12 mouse cellular contexts compared by ENCODE assay signal in genomic region chr3:87540714-87541113, GRCm38 (mm10). TPM values are rescaled to one million over a fixed set of nuclear protein-coding genes. Genes with fewer than 3 reads are reported as not detected.
DNase-seq lines count a peak whose midpoint lies in the region; ATAC-seq and TF ChIP-seq lines count a peak whose summit lies in the region.
"Had no signal": no experiment of that assay in that cellular context is flagged by ENCODE, and none has a peak within 500 bp of the region (broad histone marks: within the 10 kb centered on the region; RNA-seq: fewer than 3 reads in every experiment).

No protein-coding gene starts in this region.

- no peak overlapping the region for H3K4me2 ChIP-seq in forebrain, postnatal 0 days (ENCODE audit: low read depth)
- no peak overlapping the region for H3K4me2 ChIP-seq in limb, embryonic 14.5 days (replicated peaks; ENCODE audit: low read depth, low read length, severe bottlenecking)
- no peak overlapping the region; the same call in 1 of the 2 replicates for H3K4me2 ChIP-seq in liver, postnatal 0 days (ENCODE audit: low read depth, low read length)

- H3K4me1 ChIP-seq in forebrain, embryonic 10.5 days: peaks cover 42% of the 10 kb centered on the region
- no peaks in the 10 kb centered on the region for H3K4me1 ChIP-seq in forebrain, postnatal 0 days (ENCODE audit: insufficient read depth)
- H3K4me1 ChIP-seq in limb, embryonic 14.5 days (ENCODE audit: control insufficient read depth, insufficient read depth, low read length): no peaks in the 10 kb centered on the region
- peaks cover 21% of the 10 kb centered on the region for H3K4me1 ChIP-seq in limb, embryonic 10.5 days
- H3K4me1 ChIP-seq in liver, postnatal 0 days (ENCODE audit: insufficient read depth): peaks cover 35% of the 10 kb centered on the region

- no peak for ATAC-seq in forebrain, postnatal 0 days
- ATAC-seq in limb, embryonic 14.5 days (ENCODE audit: low FRiP score, low read depth): peak; percentile 62; the same call in 1 of the 2 replicates
- peak; percentile 62 for ATAC-seq in liver, postnatal 0 days

- TF ChIP-seq CTCF in forebrain, postnatal 0 days (IDR thresholded peaks at IDR 0.05; ENCODE audit: low read depth): no peak
- TF ChIP-seq CTCF in liver, postnatal 0 days (IDR thresholded peaks at IDR 0.05; ENCODE audit: low read depth): no peak

- H3K9ac ChIP-seq in forebrain, postnatal 0 days: no peak overlapping the region
- H3K9ac ChIP-seq in limb, embryonic 14.5 days (ENCODE audit: low read depth, low read length, severe bottlenecking): no peak overlapping the region
- H3K9ac ChIP-seq in liver, postnatal 0 days (replicated peaks): no peak overlapping the region; the same call in 1 of the 2 replicates

- DNase-seq in forebrain, embryonic 10.5 days (ENCODE audit: extremely low spot score, low spot score): no peak
- DNase-seq in forebrain, postnatal 0 days: no peak
- DNase-seq in limb, embryonic 14.5 days (ENCODE audit: low spot score): no peak
- DNase-seq in limb, embryonic 10.5 days (ENCODE audit: low spot score): no peak
- DNase-seq in gastrocnemius, postnatal 25 days: peak; percentile 34
- no peak for DNase-seq in liver, postnatal 0 days
- DNase-seq in spleen, postnatal 14 days (ENCODE audit: low spot score in 2 of 2): no peak
- no peak for DNase-seq in thymus, postnatal 4 days
- DNase-seq: adrenal gland, postnatal 10 days; kidney, adult 9 months; lung, adult 18-20 months had no signal

- TF ChIP-seq EP300 in liver, postnatal 0 days (IDR thresholded peaks at IDR 0.05; ENCODE audit: low read depth): no peak

- H3K27ac ChIP-seq in forebrain, embryonic 10.5 days: peak overlapping the region; percentile 72; the same call in 1 of the 2 replicates
- no peak overlapping the region for H3K27ac ChIP-seq in forebrain, postnatal 0 days (ENCODE audit: low read depth, low read length)
- no peak overlapping the region for H3K27ac ChIP-seq in limb, embryonic 14.5 days (replicated peaks; ENCODE audit: low read depth, low read length)
- H3K27ac ChIP-seq in limb, embryonic 10.5 days: no peak overlapping the region
- H3K27ac ChIP-seq in liver, postnatal 0 days (ENCODE audit: low read depth): peak overlapping the region; percentile 78

- H3K27me3 ChIP-seq in forebrain, embryonic 10.5 days (ENCODE audit: poor library complexity, severe bottlenecking): peaks cover 19% of the 10 kb centered on the region; the same call in 1 of the 2 replicates
- H3K27me3 ChIP-seq in forebrain, postnatal 0 days (ENCODE audit: insufficient read depth, low read length): no peaks in the 10 kb centered on the region
- H3K27me3 ChIP-seq in limb, embryonic 14.5 days (ENCODE audit: control insufficient read depth, insufficient read depth, low read length): no peaks in the 10 kb centered on the region
- H3K27me3 ChIP-seq in limb, embryonic 10.5 days (ENCODE audit: low read depth, poor library complexity, severe bottlenecking): no peaks in the 10 kb centered on the region
- no peaks in the 10 kb centered on the region for H3K27me3 ChIP-seq in liver, postnatal 0 days (ENCODE audit: insufficient read depth, low read length)

- peaks cover 40% of the 10 kb centered on the region for H3K36me3 ChIP-seq in forebrain, embryonic 10.5 days (replicated peaks)
- peaks cover 31% of the 10 kb centered on the region for H3K36me3 ChIP-seq in forebrain, postnatal 0 days (ENCODE audit: insufficient read depth)
- peaks cover 37% of the 10 kb centered on the region for H3K36me3 ChIP-seq in limb, embryonic 14.5 days (ENCODE audit: control insufficient read depth, insufficient read depth, low read length)
- peaks cover 45% of the 10 kb centered on the region for H3K36me3 ChIP-seq in limb, embryonic 10.5 days
- peaks cover 15% of the 10 kb centered on the region for H3K36me3 ChIP-seq in liver, postnatal 0 days (replicated peaks; ENCODE audit: insufficient read depth, low read length)

- WGBS in forebrain, embryonic 10.5 days: 26% methylated on average over 8 of the region's 8 CpGs
- WGBS in forebrain, postnatal 0 days: 35% methylated on average over 8 of the region's 8 CpGs
- 28% methylated on average over 8 of the region's 8 CpGs for WGBS in limb, embryonic 14.5 days
- 16% methylated on average over 8 of the region's 8 CpGs for WGBS in limb, embryonic 10.5 days
- WGBS in liver, postnatal 0 days (ENCODE audit: insufficient replicate concordance): 62% methylated on average over 8 of the region's 8 CpGs

- no peak for TF ChIP-seq POLR2A in limb, embryonic 14.5 days (IDR thresholded peaks at IDR 0.05; ENCODE audit: borderline replicate concordance, extremely low read depth, insufficient read depth, insufficient read length)

- no peaks in the 10 kb centered on the region for H3K9me3 ChIP-seq in forebrain, embryonic 10.5 days
- no peaks in the 10 kb centered on the region for H3K9me3 ChIP-seq in forebrain, postnatal 0 days (ENCODE audit: low read length)
- H3K9me3 ChIP-seq in limb, embryonic 14.5 days (ENCODE audit: control insufficient read depth, low read length): no peaks in the 10 kb centered on the region
- no peaks in the 10 kb centered on the region for H3K9me3 ChIP-seq in limb, embryonic 10.5 days (replicated peaks)
- no peaks in the 10 kb centered on the region for H3K9me3 ChIP-seq in liver, postnatal 0 days (ENCODE audit: low read length)

- no peak overlapping the region for H3K4me3 ChIP-seq in forebrain, embryonic 10.5 days
- H3K4me3 ChIP-seq in forebrain, postnatal 0 days (ENCODE audit: low read depth, low read length): no peak overlapping the region
- no peak overlapping the region for H3K4me3 ChIP-seq in limb, embryonic 14.5 days (replicated peaks; ENCODE audit: low read length)
- no peak overlapping the region for H3K4me3 ChIP-seq in limb, embryonic 10.5 days
- H3K4me3 ChIP-seq in liver, postnatal 0 days (ENCODE audit: low read depth, low read length): no peak overlapping the region
- H3K4me3 ChIP-seq: erythroblast, embryonic 14.5 days had no signal

RNA-seq across cellular contexts. Expression of gene Etv3, which starts 15.5 kb away (rescaled TPM):
- polyA plus RNA-seq in forebrain, embryonic 10.5 days (2016; fragmentation: Nextera tagmentation; extraction: Ambion mirVana): 10.9 and 11.0 TPM in 2 replicates
- 9.8 and 13.8 TPM in 2 replicates for total RNA-seq in forebrain, postnatal 0 days (2014; rRNA removed)
- polyA plus RNA-seq in forebrain, postnatal 0 days (2015; fragmentation: Nextera tagmentation; extraction: Ambion mirVana): 5.0 and 6.0 TPM in 2 replicates
- 18.7 and 20.0 TPM in 2 replicates for polyA plus RNA-seq in limb, embryonic 14.5 days (2012; rRNA removed)
- 17.1 and 17.2 TPM in 2 replicates for polyA plus RNA-seq in limb, embryonic 14.5 days (2014; fragmentation: Nextera tagmentation; extraction: Ambion mirVana)
- 12.1 and 13.9 TPM in 2 replicates for polyA plus RNA-seq in limb, embryonic 10.5 days (2016; fragmentation: Nextera tagmentation; extraction: Ambion mirVana)
- total RNA-seq in gastrocnemius, postnatal 25 days (2021): 1 to 10 TPM; 8.3 to 8.7 TPM
- polyA plus RNA-seq in liver, postnatal 0 days (2015; fragmentation: Nextera tagmentation; extraction: Ambion mirVana): 3.6 and 3.9 TPM in 2 replicates

Comparison
In these comparisons a context has a peak if more than half of its experiments do, and no peak if none do; other contexts are left out.
1. H3K27ac ChIP-seq: peak in forebrain, embryonic 10.5 days (single experiment) and liver, postnatal 0 days (single experiment); none in forebrain, postnatal 0 days (single experiment), limb, embryonic 14.5 days (single experiment) and limb, embryonic 10.5 days (single experiment).